Mouse (Mus musculus): Measurements from ENCODE around the gene Dnttip1. TPM values are rescaled to one million over a fixed set of nuclear protein-coding genes. Genes with fewer than 3 reads are reported as not detected.
"Not testable (repeated sequence)": the region's sequence is repeated elsewhere in the genome, so short reads cannot be mapped to it uniquely, and the experiment has no call there.

The Dnttip1 gene
- total and polyA plus RNA-seq, 2 experiments from 2014 or later, result 26.1 to 60.1 TPM

DNA sequence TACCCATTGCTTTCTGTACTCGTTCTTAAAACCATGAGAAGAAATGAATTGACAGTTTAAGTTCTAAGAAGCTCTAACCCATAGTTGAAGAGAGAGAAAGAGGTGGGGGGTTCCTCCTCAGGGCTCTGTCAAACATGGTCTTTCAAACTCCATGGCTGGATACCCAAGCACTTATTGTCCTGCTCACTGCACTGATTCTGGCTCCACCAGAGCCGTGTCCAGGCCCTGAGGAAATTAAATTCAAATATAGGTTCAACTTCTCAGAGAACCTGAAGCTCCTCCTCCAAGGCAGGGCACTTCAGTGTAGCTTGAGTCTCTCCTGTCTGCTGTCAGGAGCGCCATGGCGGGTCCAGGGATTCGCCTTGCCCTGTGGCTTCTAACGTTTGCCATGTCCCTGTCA lies 30.8 kb upstream of the Dnttip1 start, which contains the start of gene Spint5:
TSS of gene Spint5 (plus strand) at position 301 of the 400 bp plus-strand sequence.
- ATAC-seq (no peak), DNase-seq (no peak)
- no peaks in the 10 kb centered on the region for H3K4me1 ChIP-seq (ENCODE audit: insufficient read depth)
- H3K9ac ChIP-seq, result no peak within 1 kb of the TSS
- 87% methylated on average over 6 of the region's 6 CpGs for WGBS
- no peaks in the 10 kb centered on the region for H3K9me3 ChIP-seq (ENCODE audit: low read length)
- H3K36me3 ChIP-seq (ENCODE audit: insufficient read depth), result no peaks in the 10 kb centered on the region
- no peaks in the 10 kb centered on the region for H3K27me3 ChIP-seq (ENCODE audit: insufficient read depth, low read length)
- no peak within 1 kb of the TSS for H3K4me3 ChIP-seq (ENCODE audit: low read depth, low read length)
- H3K27ac ChIP-seq (ENCODE audit: low read depth, low read length), result no peak within 1 kb of the TSS
- TF ChIP-seq CTCF (IDR thresholded peaks at IDR 0.05; ENCODE audit: low read depth), result no peak
- no peak within 1 kb of the TSS for H3K4me2 ChIP-seq (ENCODE audit: low read depth)

DNA sequence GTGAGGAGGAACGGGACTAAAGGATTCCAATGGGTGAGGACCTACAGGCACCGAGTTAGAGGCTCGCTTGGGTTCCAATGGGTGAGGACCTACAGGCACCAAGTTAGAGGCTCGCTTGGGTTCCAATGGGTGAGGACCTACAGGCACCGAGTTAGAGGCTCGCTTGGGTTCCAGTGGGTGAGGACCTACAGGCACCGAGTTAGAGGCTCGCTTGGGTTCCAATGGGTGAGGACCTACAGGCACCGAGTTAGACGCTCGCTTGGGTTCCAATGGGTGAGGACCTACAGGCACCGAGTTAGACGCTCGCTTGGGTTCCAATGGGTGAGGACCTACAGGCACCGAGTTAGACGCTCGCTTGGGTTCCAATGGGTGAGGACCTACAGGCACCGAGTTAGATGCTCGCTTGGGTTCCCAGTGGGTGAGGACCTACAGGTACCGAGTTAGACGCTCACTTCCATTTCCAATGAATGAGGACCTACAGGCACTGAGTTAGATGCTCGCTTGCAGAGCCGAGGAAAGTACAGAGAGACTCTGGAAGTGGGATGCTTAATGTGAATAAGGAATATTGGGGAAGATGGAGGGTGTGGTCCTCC lies 29.5 kb upstream of the Dnttip1 start:
- H3K36me3 ChIP-seq (ENCODE audit: insufficient read depth); H3K9me3 ChIP-seq (ENCODE audit: low read length); H3K27ac ChIP-seq (ENCODE audit: low read depth, low read length); H3K4me1 ChIP-seq (ENCODE audit: insufficient read depth); ATAC-seq; H3K9ac ChIP-seq; DNase-seq; H3K27me3 ChIP-seq (ENCODE audit: insufficient read depth, low read length); H3K4me3 ChIP-seq (ENCODE audit: low read depth, low read length); H3K4me2 ChIP-seq (ENCODE audit: low read depth): not testable (repeated sequence)
- WGBS, result 92% methylated on average over 20 of the region's 23 CpGs

DNA sequence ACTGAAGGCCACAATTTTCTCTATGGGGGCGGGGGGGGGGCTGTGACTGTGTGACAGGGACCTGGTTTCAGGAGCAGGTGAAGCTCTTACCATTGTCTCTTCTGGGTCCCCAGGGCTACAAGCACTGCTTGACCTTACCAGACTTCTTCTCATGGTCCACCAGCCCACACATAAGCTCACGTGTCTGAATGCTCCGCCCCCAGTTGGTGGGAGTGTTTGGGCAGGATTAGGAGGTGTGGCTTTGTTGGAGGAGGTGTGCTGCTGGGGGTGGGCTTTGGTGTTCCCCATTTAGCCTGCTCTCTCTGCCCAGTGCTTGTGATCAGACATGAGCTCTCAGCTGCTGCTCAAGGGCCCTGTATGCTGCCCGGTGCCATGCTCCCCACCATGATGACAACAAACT lies 22.5 kb upstream of the Dnttip1 start:
- H3K9me3 ChIP-seq (ENCODE audit: low read length), result no peaks in the 10 kb centered on the region
- no peak overlapping the region for H3K27ac ChIP-seq (ENCODE audit: low read depth, low read length)
- no peak overlapping the region for H3K4me2 ChIP-seq (ENCODE audit: low read depth)
- no peak for ATAC-seq
- TF ChIP-seq CTCF (IDR thresholded peaks at IDR 0.05; ENCODE audit: low read depth), result no peak
- no peaks in the 10 kb centered on the region for H3K4me1 ChIP-seq (ENCODE audit: insufficient read depth)
- 71% methylated on average over 4 of the region's 4 CpGs for WGBS
- H3K27me3 ChIP-seq (ENCODE audit: insufficient read depth, low read length), result no peaks in the 10 kb centered on the region
- no peak overlapping the region for H3K4me3 ChIP-seq (ENCODE audit: low read depth, low read length)
- H3K9ac ChIP-seq, result no peak overlapping the region
- H3K36me3 ChIP-seq (ENCODE audit: insufficient read depth), result no peaks in the 10 kb centered on the region
- no peak for DNase-seq

DNA sequence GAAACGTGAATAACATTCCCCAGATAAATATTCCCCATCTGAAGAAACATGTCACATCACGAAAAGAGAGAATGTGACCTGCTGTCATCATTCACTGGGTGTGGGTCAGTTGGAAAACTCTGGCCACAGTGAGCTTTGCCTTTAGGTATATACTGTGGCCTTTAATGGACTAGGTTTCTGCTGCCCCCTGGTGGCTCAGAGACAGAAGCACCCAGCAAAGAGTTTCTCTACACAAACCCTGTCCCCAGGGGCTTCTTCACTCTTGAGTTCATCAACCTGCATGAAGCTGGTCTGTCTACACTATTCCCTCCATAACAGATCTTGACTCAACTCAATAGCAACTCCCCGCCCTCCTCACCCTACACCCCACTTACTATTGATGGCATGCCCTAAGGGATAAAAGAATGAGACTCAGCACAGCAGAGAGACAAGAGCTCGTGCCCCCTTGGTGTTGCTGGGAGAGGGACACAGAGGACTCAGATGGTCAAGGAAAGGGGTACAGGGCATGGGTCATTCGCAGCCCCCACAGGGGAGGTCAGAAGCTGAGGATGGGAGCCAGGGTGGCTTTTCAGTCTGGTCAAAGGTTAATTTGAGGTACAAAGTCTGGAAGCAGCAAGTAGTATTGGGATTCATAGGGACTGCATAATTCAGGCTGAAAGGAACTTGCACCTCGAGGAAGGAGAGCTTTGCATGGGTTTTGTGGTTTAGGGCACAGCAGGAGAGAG lies 19.7 kb upstream of the Dnttip1 start:
- no peak overlapping the region for H3K9ac ChIP-seq
- no peak for ATAC-seq
- peak; percentile 76 for DNase-seq
- H3K27me3 ChIP-seq (ENCODE audit: insufficient read depth, low read length), result no peaks in the 10 kb centered on the region
- H3K27ac ChIP-seq (ENCODE audit: low read depth, low read length), result no peak overlapping the region
- peak; percentile 86 for TF ChIP-seq CTCF (IDR thresholded peaks at IDR 0.05; ENCODE audit: low read depth)
- H3K4me1 ChIP-seq (ENCODE audit: insufficient read depth), result no peaks in the 10 kb centered on the region
- no peaks in the 10 kb centered on the region for H3K36me3 ChIP-seq (ENCODE audit: insufficient read depth)
- H3K4me3 ChIP-seq (ENCODE audit: low read depth, low read length), result no peak overlapping the region
- no peak overlapping the region for H3K4me2 ChIP-seq (ENCODE audit: low read depth)
- H3K9me3 ChIP-seq (ENCODE audit: low read length), result no peaks in the 10 kb centered on the region
- WGBS, result 27% methylated on average over 6 of the region's 6 CpGs

DNA sequence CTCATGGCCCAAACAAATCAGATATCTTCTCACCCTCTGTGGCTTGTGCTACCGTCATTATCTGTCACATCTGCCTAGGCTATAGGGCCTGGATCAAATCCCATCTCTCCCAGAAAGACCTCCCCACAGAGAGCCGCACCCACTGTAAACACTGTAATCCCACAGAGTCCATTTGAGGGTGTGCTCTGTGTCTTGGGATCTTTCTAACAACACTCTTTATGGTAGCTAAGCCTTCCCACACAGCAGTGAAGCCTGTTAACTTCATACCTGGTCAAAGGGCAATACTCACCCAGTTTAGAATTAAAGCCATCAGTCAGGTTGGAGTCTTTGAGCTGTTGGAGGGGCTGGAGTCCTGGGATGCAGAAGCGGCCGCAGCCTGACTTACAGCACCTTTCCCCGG lies 14.1 kb upstream of the Dnttip1 start:
- ATAC-seq, result no peak
- TF ChIP-seq CTCF (IDR thresholded peaks at IDR 0.05; ENCODE audit: low read depth), result no peak
- no peaks in the 10 kb centered on the region for H3K4me1 ChIP-seq (ENCODE audit: insufficient read depth)

DNA sequence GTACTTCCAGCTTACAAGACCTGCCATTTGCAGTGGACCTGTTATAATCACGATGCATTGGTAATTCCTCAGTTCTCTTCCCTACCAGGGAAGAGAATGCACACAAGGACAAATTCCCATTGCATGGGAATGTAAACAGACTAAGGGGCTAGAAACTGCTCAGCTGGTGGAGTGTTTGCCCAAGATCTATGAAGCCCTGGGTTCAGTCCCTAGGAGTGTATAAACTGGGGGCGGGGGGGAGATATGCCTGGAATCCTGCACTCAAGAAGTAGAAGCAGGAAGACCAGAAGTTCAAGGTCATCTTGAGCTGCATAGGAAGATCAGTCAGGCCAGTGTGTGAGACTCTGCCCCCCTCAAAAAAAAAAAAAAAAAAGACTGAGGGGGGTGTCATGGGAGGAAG lies 12.5 kb upstream of the Dnttip1 start:
- Histone ChIP-seq H3K9me3 (ENCODE audit: low read length) (no peaks in the 10 kb centered on the region), H3K27me3 (ENCODE audit: insufficient read depth, low read length) (no peaks in the 10 kb centered on the region), H3K4me1 (ENCODE audit: insufficient read depth) (no peaks in the 10 kb centered on the region), H3K4me2 (ENCODE audit: low read depth) (no peak overlapping the region), H3K4me3 (ENCODE audit: low read depth, low read length) (no peak overlapping the region), H3K36me3 (ENCODE audit: insufficient read depth) (no peaks in the 10 kb centered on the region), H3K9ac (no peak overlapping the region), H3K27ac (ENCODE audit: low read depth, low read length) (no peak overlapping the region)
- ATAC-seq, result no peak
- no peak for TF ChIP-seq CTCF (IDR thresholded peaks at IDR 0.05; ENCODE audit: low read depth)
- 95% methylated on average over 2 of the region's 2 CpGs for WGBS
- no peak for DNase-seq

More for the DNA sequence above, 14.1 kb upstream of the Dnttip1 start:
- H3K9ac ChIP-seq, result no peak overlapping the region
- no peak for DNase-seq
- no peaks in the 10 kb centered on the region for H3K27me3 ChIP-seq (ENCODE audit: insufficient read depth, low read length)
- H3K4me3 ChIP-seq (ENCODE audit: low read depth, low read length), result no peak overlapping the region
- H3K4me2 ChIP-seq (ENCODE audit: low read depth), result no peak overlapping the region
- WGBS, result 83% methylated on average over 5 of the region's 5 CpGs
- no peaks in the 10 kb centered on the region for H3K9me3 ChIP-seq (ENCODE audit: low read length)
- no peaks in the 10 kb centered on the region for H3K36me3 ChIP-seq (ENCODE audit: insufficient read depth)
- H3K27ac ChIP-seq (ENCODE audit: low read depth, low read length), result no peak overlapping the region

DNA sequence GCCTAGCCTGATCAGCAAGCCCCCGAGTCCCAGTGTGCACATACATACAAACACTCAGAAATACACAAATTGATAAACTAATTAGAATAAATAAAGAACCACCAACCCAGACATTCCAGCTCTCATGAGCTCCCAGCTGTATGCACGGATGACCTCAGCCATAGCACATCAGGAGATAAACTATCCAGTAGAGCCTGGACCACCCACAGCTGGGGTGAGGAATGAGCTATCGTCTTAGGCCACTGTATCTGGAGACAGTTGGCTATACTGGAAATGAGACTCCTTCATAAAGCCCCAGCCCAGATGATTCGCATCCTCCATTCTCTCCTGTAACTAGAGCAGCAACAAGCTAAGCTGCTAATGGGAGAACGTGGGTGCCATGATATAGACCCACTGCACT lies 10.9 kb upstream of the Dnttip1 start:
- DNase-seq, result no peak
- Histone ChIP-seq H3K27me3 (ENCODE audit: insufficient read depth, low read length) (no peaks in the 10 kb centered on the region), H3K4me2 (ENCODE audit: low read depth) (no peak overlapping the region), H3K4me1 (ENCODE audit: insufficient read depth) (no peaks in the 10 kb centered on the region), H3K36me3 (ENCODE audit: insufficient read depth) (no peaks in the 10 kb centered on the region), H3K27ac (ENCODE audit: low read depth, low read length) (no peak overlapping the region), H3K9ac (no peak overlapping the region), H3K9me3 (ENCODE audit: low read length) (no peaks in the 10 kb centered on the region), H3K4me3 (ENCODE audit: low read depth, low read length) (no peak overlapping the region)
- TF ChIP-seq CTCF (IDR thresholded peaks at IDR 0.05; ENCODE audit: low read depth), result no peak
- ATAC-seq, result no peak
- 89% methylated on average over 5 of the region's 5 CpGs for WGBS
